Mouse (Mus musculus): ENCODE results near the gene Naa80. TPM values are rescaled to one million over a fixed set of nuclear protein-coding genes. Genes with fewer than 3 reads are reported as not detected.

Gene Naa80
- total RNA-seq, 4 experiments from 2014 or later: 9.1 to 17.4 (median 13.3) TPM

- DNase-seq (ENCODE audit: low spot score in 2 of 2): no peak
These were observed 14.7 kb downstream of the Naa80 start for GRCm38 (mm10) chr9:107593101-107593976.

GRCm38 (mm10) chr9:107594281-107595062 is 15.8 kb downstream of the Naa80 start:
- DNase-seq (ENCODE audit: low spot score in 2 of 2): no peak

GRCm38 (mm10) chr9:107596619-107597569 is 18.2 kb downstream of the Naa80 start:
- DNase-seq (ENCODE audit: low spot score in 2 of 2): no peak

- no peak for DNase-seq (ENCODE audit: low spot score in 2 of 2)
These were observed 19.7 kb downstream of the Naa80 start for GRCm38 (mm10) chr9:107598385-107598784.

- DNase-seq (ENCODE audit: low spot score in 2 of 2): no peak
These were observed 20.7 kb downstream of the Naa80 start for GRCm38 (mm10) chr9:107599433-107599832.

GRCm38 (mm10) chr9:107599842-107600241 is 21.2 kb downstream of the Naa80 start:
- no peak for DNase-seq (ENCODE audit: low spot score in 2 of 2)

GRCm38 (mm10) chr9:107600745-107601144 is 22.1 kb downstream of the Naa80 start:
- DNase-seq (ENCODE audit: low spot score in 2 of 2): no peak

- no peak for DNase-seq (ENCODE audit: low spot score in 2 of 2)
These were observed 22.6 kb downstream of the Naa80 start for GRCm38 (mm10) chr9:107601275-107601674.

- peak; percentile 62 to 97 for DNase-seq (ENCODE audit: low spot score in 2 of 2)
These were observed 23.5 kb downstream of the Naa80 start for GRCm38 (mm10) chr9:107602068-107602648.

- DNase-seq (ENCODE audit: low spot score in 2 of 2): no peak
These were observed 24.6 kb downstream of the Naa80 start for GRCm38 (mm10) chr9:107603251-107603650.

GRCm38 (mm10) chr9:107605041-107605661 is 26.5 kb downstream of the Naa80 start:
- no peak for DNase-seq (ENCODE audit: low spot score in 2 of 2)

- no peak for DNase-seq (ENCODE audit: low spot score in 2 of 2)
These were observed 27.9 kb downstream of the Naa80 start for GRCm38 (mm10) chr9:107606591-107606990.

- no peak for DNase-seq (ENCODE audit: low spot score in 2 of 2)
These were observed 28.3 kb downstream of the Naa80 start for GRCm38 (mm10) chr9:107607036-107607435.

- DNase-seq (ENCODE audit: low spot score in 2 of 2): no peak
These were observed 29.1 kb downstream of the Naa80 start for GRCm38 (mm10) chr9:107607653-107608245.

GRCm38 (mm10) chr9:107608741-107609432 is 30.2 kb downstream of the Naa80 start, which contains the start of gene Sema3b:
TSS of gene Sema3b (minus strand) at chr9:107609229.
- DNase-seq (ENCODE audit: low spot score in 2 of 2): no peak

GRCm38 (mm10) chr9:107609433-107609830 is 30.7 kb downstream of the Naa80 start:
- DNase-seq (ENCODE audit: low spot score in 2 of 2): no peak

GRCm38 (mm10) chr9:107611456-107612190 is 32.9 kb downstream of the Naa80 start:
- no peak for DNase-seq (ENCODE audit: low spot score in 2 of 2)

GRCm38 (mm10) chr9:107612191-107612944 is 33.7 kb downstream of the Naa80 start:
- DNase-seq (ENCODE audit: low spot score in 2 of 2): peak; percentile 97 to 98
